Mouse (Mus musculus) heart, adult 2 months (tissue): ENCODE measurements around the gene Cdc42se2. TPM values are rescaled to one million over a fixed set of nuclear protein-coding genes. Genes with fewer than 3 reads are reported as not detected.
A peak's percentile ranks its signal among the peaks of the same experiment; 100 is the strongest.

Experiments
- DNase-seq, 2 experiments: peaks; one replicate each; pipeline ENCODE4 v3.0.0; 2021
- H3K27ac ChIP-seq: fragments of 200-600 bp; 2 replicates; pipeline ENCODE4 v1.8.1; 2022
- H3K27me3 ChIP-seq: fragments of 200-500 bp; 2 replicates; pipeline ENCODE4 v1.6.1; 2012; ENCODE audit warnings: mild to moderate bottlenecking, low read length, inconsistent platforms, mixed read lengths; ENCODE audit not compliant: control insufficient read depth, insufficient read depth
- H3K36me3 ChIP-seq: fragments of 200-500 bp; 2 replicates; pipeline ENCODE4 v1.6.1; 2012; ENCODE audit warnings: low read length, inconsistent platforms; ENCODE audit not compliant: control insufficient read depth, insufficient read depth
- H3K4me1 ChIP-seq: fragments of 200-500 bp; 2 replicates; pipeline ENCODE4 v1.6.1; 2011; ENCODE audit warnings: low read length; ENCODE audit not compliant: control insufficient read depth, insufficient read depth
- H3K4me3 ChIP-seq: fragments of 200-600 bp; 2 replicates; pipeline ENCODE4 v1.8.1; 2022
- H3K79me2 ChIP-seq: fragments of 200-500 bp; replicated peaks from 2 replicates; pipeline ENCODE4 v1.6.1; 2012; ENCODE audit warnings: mild to moderate bottlenecking, inconsistent platforms, low read length, moderate library complexity, mixed read lengths; ENCODE audit not compliant: control insufficient read depth, insufficient read depth
- H3K9ac ChIP-seq: fragments of 200-500 bp; 2 replicates; pipeline ENCODE4 v1.6.1; 2012; ENCODE audit warnings: low read depth, mild to moderate bottlenecking, control low read depth, inconsistent platforms, low read length, mixed read lengths
- CTCF ChIP-seq: fragments of 200-600 bp; IDR thresholded peaks from 2 replicates; pipeline ENCODE4 v1.8.1; 2022; ENCODE audit warnings: antibody characterized with exemption, mild to moderate bottlenecking, moderate library complexity
- EP300 ChIP-seq: fragments of 200-500 bp; IDR thresholded peaks from 2 replicates; pipeline ENCODE4 v1.6.1; 2011; ENCODE audit warnings: low read depth, low read length, control low read depth; ENCODE audit not compliant: insufficient read depth
- POLR2A ChIP-seq: fragments of 200-500 bp; IDR thresholded peaks from 2 replicates; pipeline ENCODE4 v1.6.1; 2011; ENCODE audit warnings: mild to moderate bottlenecking, low read depth, low read length, control low read depth; ENCODE audit not compliant: insufficient read depth
- WGBS: fragments of 180-500 bp; shearing (Covaris S2); methylation state at CpG from one replicate; pipeline ENCODE4 v1.1.7; 2018; 5-methylcytosine and 5-hydroxymethylcytosine counted together
- intact Hi-C: fragments of 180-260 bp; cut with DNase I; formaldehyde crosslinking; loops from one replicate; pipeline ENCODE4 v1.15.1; 2025
- polyA plus RNA-seq: library from polyadenylated mRNA; depleted of rRNA; stranded (reverse); fragments of >200 nt; gene quantifications from 2 replicates; pipeline ENCODE4 v1.2.3, GENCODE M21; 2012
- total RNA-seq, 2 experiments: library from RNA; stranded (reverse); gene quantifications; 2 replicates each; pipeline ENCODE4 v1.2.3; 2021

Cdc42se2 gene
- total and polyA plus RNA-seq, 3 experiments = 22.0 to 24.7 (median 23.3) TPM

- 43% methylated on average over 2 of the region's 2 CpGs for WGBS
- TF ChIP-seq POLR2A (no peak), CTCF (0 out of 2 replicates have a peak, but pooled peaks have one; percentile 7)
Observed at GRCm38 (mm10) chr11:54709645-54710044, 77.8 kb downstream of the Cdc42se2 start.

GRCm38 (mm10) chr11:54708153-54708552 lies 79.3 kb downstream of the Cdc42se2 start:
- no peaks in the 10 kb centered on the region for H3K79me2 ChIP-seq
- no peak for DNase-seq
- intact Hi-C loops = no loop called here
- peaks cover 4% of the 10 kb centered on the region for H3K4me1 ChIP-seq
- no peak overlapping the region for H3K9ac ChIP-seq
- 71% methylated on average over 2 of the region's 2 CpGs for whole genome bisulfite sequencing
- no peaks in the 10 kb centered on the region for H3K27me3 ChIP-seq
- H3K27ac ChIP-seq = no peak overlapping the region
- TF ChIP-seq POLR2A (no peak), EP300 (no peak), CTCF (no peak)
- H3K36me3 ChIP-seq = peaks cover 3% of the 10 kb centered on the region; the same call in 1 of the 2 replicates
- H3K4me3 ChIP-seq = no peak overlapping the region

More at GRCm38 (mm10) chr11:54709645-54710044, 77.8 kb downstream of the Cdc42se2 start:
- H3K79me2 ChIP-seq = no peaks in the 10 kb centered on the region
- H3K36me3 ChIP-seq = peaks cover 3% of the 10 kb centered on the region; the same call in 1 of the 2 replicates
- DNase-seq = no peak
- H3K9ac ChIP-seq = no peak overlapping the region
- intact Hi-C loops = no loop called here
- no peak overlapping the region for H3K27ac ChIP-seq
- H3K4me1 ChIP-seq = peaks cover 4% of the 10 kb centered on the region
- H3K27me3 ChIP-seq = no peaks in the 10 kb centered on the region
- no peak overlapping the region for H3K4me3 ChIP-seq

GRCm38 (mm10) chr11:54703306-54703705 lies 84.2 kb downstream of the Cdc42se2 start:
- WGBS = 30% methylated on average over 4 of the region's 4 CpGs
- intact Hi-C loops = loop anchor here (1.0 to 5.0 kb wide), 4 partner anchors 84 to 279 kb away; partner anchors contain the start of genes Cdc42se2 and Lyrm7
- TF ChIP-seq CTCF = peak; percentile 92
- no peak for TF ChIP-seq EP300

GRCm38 (mm10) chr11:54701848-54702247 lies 85.6 kb downstream of the Cdc42se2 start:
- no peak for TF ChIP-seq EP300
- TF ChIP-seq CTCF = no peak
- TF ChIP-seq POLR2A = no peak
- H3K4me1 ChIP-seq = no peaks in the 10 kb centered on the region
- no peak overlapping the region for H3K4me3 ChIP-seq
- H3K27me3 ChIP-seq = no peaks in the 10 kb centered on the region
- H3K79me2 ChIP-seq = no peaks in the 10 kb centered on the region
- H3K9ac ChIP-seq = no peak overlapping the region
- no peak for DNase-seq
- intact Hi-C loops = loop anchor here (2.0 to 5.0 kb wide), 2 partner anchors 225 to 280 kb away; no protein-coding TSS in a partner anchor
- no peak overlapping the region for H3K27ac ChIP-seq
- H3K36me3 ChIP-seq = no peaks in the 10 kb centered on the region
- WGBS = 68% methylated on average over 8 of the region's 8 CpGs

More at GRCm38 (mm10) chr11:54703306-54703705, 84.2 kb downstream of the Cdc42se2 start:
- Histone ChIP-seq H3K79me2 (no peaks in the 10 kb centered on the region), H3K27ac (no peak overlapping the region), H3K36me3 (no peaks in the 10 kb centered on the region), H3K4me3 (no peak overlapping the region), H3K27me3 (no peaks in the 10 kb centered on the region), H3K4me1 (no peaks in the 10 kb centered on the region), H3K9ac (no peak overlapping the region)
- peak; percentile 73 to 80 for DNase-seq

GRCm38 (mm10) chr11:54699972-54700371 lies 87.5 kb downstream of the Cdc42se2 start:
- 68% methylated on average over 3 of the region's 3 CpGs for WGBS
- intact Hi-C loops = loop anchor here (5.0 kb wide), 1 partner anchor 282 kb away; no protein-coding TSS in a partner anchor

GRCm38 (mm10) chr11:54698636-54699035 lies 88.8 kb downstream of the Cdc42se2 start:
- TF ChIP-seq CTCF (no peak), EP300 (no peak), POLR2A (no peak)
- H3K27me3 ChIP-seq = no peaks in the 10 kb centered on the region
- H3K27ac ChIP-seq = no peak overlapping the region
- no peak overlapping the region for H3K4me3 ChIP-seq
- no peak for DNase-seq
- no peaks in the 10 kb centered on the region for H3K36me3 ChIP-seq
- 79% methylated on average over 7 of the region's 7 CpGs for WGBS
- no peaks in the 10 kb centered on the region for H3K4me1 ChIP-seq
- intact Hi-C loops = no loop called here
- no peaks in the 10 kb centered on the region for H3K79me2 ChIP-seq
- no peak overlapping the region for H3K9ac ChIP-seq

More at GRCm38 (mm10) chr11:54699972-54700371, 87.5 kb downstream of the Cdc42se2 start:
- DNase-seq = no peak
- TF ChIP-seq EP300 = no peak
- TF ChIP-seq POLR2A = no peak
- no peak for TF ChIP-seq CTCF
- Histone ChIP-seq H3K27me3 (no peaks in the 10 kb centered on the region), H3K27ac (no peak overlapping the region), H3K4me3 (no peak overlapping the region), H3K4me1 (no peaks in the 10 kb centered on the region), H3K9ac (no peak overlapping the region), H3K36me3 (no peaks in the 10 kb centered on the region), H3K79me2 (no peaks in the 10 kb centered on the region)
